Mouse (Mus musculus) Patski (cell line): ENCODE measurements at regions not wholly inside any gene's neighbourhood (a gene's known extent, or its start where the extent isn't known, plus 50 kb on each side); places are given as distances from the start of the nearest gene placed in this dataset.

Experiments used
- ATAC-seq: fragments of 100-300 bp; one replicate; pipeline ENCODE4 v1.8.0; 2021
- CTCF ChIA-PET: fragments of 350-600 bp; sonication (Branson Sonifier 250); formaldehyde crosslinking; loops from one replicate; lab custom pipeline; 2022; ENCODE audit warnings: inconsistent platforms; lab: Charles Lee
- POLR2A ChIA-PET: fragments of 350-600 bp; sonication (Branson Sonifier 250); formaldehyde crosslinking; loops from one replicate; lab custom pipeline; 2022; ENCODE audit warnings: antibody characterized with exemption, inconsistent platforms; lab: Charles Lee
- DNase-seq: peaks from one replicate; pipeline ENCODE4 v3.0.0-alpha.2; 2011; ENCODE audit warnings: low read depth, low spot score
- H3K27me3 ChIP-seq: fragments of 371-371 bp; one replicate; pipeline ENCODE4 v1.5.1; 2021
- CTCF ChIP-seq: fragments of 100-300 bp; IDR thresholded peaks from one replicate; pipeline ENCODE4 v1.5.1; 2021
- in situ Hi-C: fragments of 300-500 bp; cut with MboI; formaldehyde crosslinking; loops from 3 replicates; pipeline ENCODE4 v1.11.1; 2018; ENCODE audit warnings: low pct_unique_long_range_greater_than_20kb, mixed read lengths

DNA sequence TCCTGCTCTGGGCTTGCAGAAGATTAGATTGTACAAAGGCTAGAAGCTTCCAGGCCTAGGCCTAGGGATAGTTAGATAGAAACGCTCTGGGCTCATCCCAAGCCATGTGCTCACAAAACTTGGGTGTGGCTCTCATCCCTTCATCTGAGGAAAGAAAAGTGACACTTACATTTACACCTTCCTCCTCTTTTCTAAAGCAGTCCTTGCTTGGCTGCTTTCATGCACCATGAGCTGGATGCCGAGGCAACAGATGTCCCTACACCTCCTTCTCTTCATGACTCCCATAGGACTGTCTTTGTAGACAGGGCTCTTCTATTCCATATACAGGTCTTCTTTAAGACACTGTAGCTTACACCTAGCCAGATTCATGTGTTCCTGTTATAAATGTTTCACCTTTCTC lies 238.3 kb downstream of the Spry2 start:
- ATAC-seq = no peak
- no peak for TF ChIP-seq CTCF
- ChIA-PET POLR2A (interaction anchor here (0.6 kb wide), 1 partner anchor 36 kb away, joined by 3 read pairs; no protein-coding TSS in a partner anchor), CTCF (interaction anchor here (0.7 to 2.0 kb wide), 6 partner anchors 10 to 62 kb away, joined by 3 to 4 read pairs (median 3); no protein-coding TSS in a partner anchor)
- H3K27me3 ChIP-seq = no peaks in the 10 kb centered on the region
- in situ Hi-C loops = no loop called here
- DNase-seq = no peak

- DNase-seq (no peak), ATAC-seq (no peak)
- TF ChIP-seq CTCF = no peak
- in situ Hi-C loops = no loop called here
- CTCF ChIA-PET = no interaction called here
- POLR2A ChIA-PET = no interaction called here
- H3K27me3 ChIP-seq = no peaks in the 10 kb centered on the region
Measured at GRCm38 (mm10) chr14:105647166-105647565, 249.5 kb downstream of the Spry2 start.

- ATAC-seq (no peak), DNase-seq (no peak)
- in situ Hi-C loops = no loop called here
- ChIA-PET POLR2A (no interaction called here), CTCF (interaction anchor here (1.5 kb wide), 1 partner anchor 14 kb away, joined by 4 read pairs; no protein-coding TSS in a partner anchor)
- no peaks in the 10 kb centered on the region for H3K27me3 ChIP-seq
- TF ChIP-seq CTCF = no peak
Measured at GRCm38 (mm10) chr14:105644428-105644827, 252.2 kb downstream of the Spry2 start.

- CTCF ChIA-PET = interaction anchor here (1.2 to 1.5 kb wide), 3 partner anchors 9 to 15 kb away, joined by 3 to 4 read pairs (median 4); no protein-coding TSS in a partner anchor
- DNase-seq (no peak), ATAC-seq (no peak)
- no peak for TF ChIP-seq CTCF
- no peaks in the 10 kb centered on the region for H3K27me3 ChIP-seq
- POLR2A ChIA-PET = no interaction called here
- in situ Hi-C loops = no loop called here
Measured at GRCm38 (mm10) chr14:105643285-105643957, 253.2 kb downstream of the Spry2 start.

DNA sequence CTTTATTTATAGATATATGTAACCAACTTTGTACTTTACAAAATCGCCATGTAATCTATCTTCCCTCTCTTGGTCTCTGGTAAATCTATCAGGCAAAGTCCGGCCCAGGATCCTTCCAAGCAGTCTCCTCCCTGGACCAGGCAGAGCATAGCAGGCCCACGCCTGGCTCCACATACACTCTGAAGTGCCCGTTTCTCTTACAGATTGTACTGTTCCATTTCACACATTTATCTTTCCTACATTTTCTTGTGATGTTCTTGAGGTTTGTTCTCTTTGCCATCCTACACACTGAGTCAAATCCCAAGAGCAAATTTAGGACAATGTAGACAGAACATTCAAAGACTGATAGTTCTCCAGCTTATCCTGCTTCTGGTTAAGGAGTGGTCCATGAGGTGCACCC lies 264.3 kb downstream of the Spry2 start:
- no peak for TF ChIP-seq CTCF
- no peaks in the 10 kb centered on the region for H3K27me3 ChIP-seq
- POLR2A ChIA-PET = no interaction called here
- DNase-seq = no peak
- ATAC-seq = no peak
- CTCF ChIA-PET = no interaction called here
- in situ Hi-C loops = no loop called here

GRCm38 (mm10) chr14:105631681-105632031 lies 265.0 kb downstream of the Spry2 start:
- DNase-seq = no peak
- in situ Hi-C loops = no loop called here

DNA sequence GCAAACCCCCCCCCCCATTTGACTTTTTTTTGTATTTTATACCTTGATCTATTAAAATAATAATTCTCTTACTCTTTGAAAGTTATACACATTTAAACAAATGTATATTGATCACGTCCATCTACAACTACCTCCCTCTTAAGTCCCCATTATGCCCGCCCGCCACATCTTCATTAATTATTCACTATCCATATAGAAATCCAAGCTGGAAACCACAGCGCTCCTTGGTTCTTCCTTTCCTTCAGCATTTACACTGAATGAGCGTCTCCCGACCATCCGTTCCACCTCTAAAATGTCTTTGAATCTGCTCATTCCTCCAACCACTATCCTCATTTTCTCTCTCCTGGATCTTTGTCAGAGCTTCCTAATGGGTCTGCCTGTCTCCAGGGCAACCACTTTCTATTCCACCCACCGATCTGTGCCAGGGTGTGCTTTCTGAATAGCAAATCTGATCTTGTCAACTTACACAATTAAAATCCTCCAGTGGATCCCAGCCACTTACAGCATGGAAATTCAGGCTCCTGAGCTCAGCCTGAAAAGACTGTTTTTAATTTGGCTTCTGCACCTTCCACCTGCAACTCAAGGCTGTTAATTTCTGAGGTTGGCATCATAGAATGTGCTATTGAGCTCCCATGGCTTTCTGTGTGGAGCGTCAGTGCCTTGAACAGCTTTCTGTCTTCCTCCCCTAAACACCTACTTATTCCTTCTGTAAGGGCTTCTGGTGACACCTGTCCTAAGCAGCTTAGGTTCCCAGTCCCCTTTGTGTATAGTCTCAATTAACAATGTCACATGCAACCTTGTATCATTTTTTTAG lies 265.5 kb downstream of the Spry2 start:
- ChIA-PET POLR2A (no interaction called here), CTCF (interaction anchor here (0.8 kb wide), 1 partner anchor 27 kb away, joined by 3 read pairs; no protein-coding TSS in a partner anchor)
- in situ Hi-C loops = no loop called here
- DNase-seq (no peak), ATAC-seq (no peak)
- TF ChIP-seq CTCF = no peak
- H3K27me3 ChIP-seq = no peaks in the 10 kb centered on the region

More at GRCm38 (mm10) chr14:105631681-105632031, 265.0 kb downstream of the Spry2 start:
- H3K27me3 ChIP-seq = no peaks in the 10 kb centered on the region
- no peak for ATAC-seq
- TF ChIP-seq CTCF = no peak
- POLR2A ChIA-PET = no interaction called here
- CTCF ChIA-PET = interaction anchor here (0.8 kb wide), 1 partner anchor 26 kb away, joined by 3 read pairs; no protein-coding TSS in a partner anchor

DNA sequence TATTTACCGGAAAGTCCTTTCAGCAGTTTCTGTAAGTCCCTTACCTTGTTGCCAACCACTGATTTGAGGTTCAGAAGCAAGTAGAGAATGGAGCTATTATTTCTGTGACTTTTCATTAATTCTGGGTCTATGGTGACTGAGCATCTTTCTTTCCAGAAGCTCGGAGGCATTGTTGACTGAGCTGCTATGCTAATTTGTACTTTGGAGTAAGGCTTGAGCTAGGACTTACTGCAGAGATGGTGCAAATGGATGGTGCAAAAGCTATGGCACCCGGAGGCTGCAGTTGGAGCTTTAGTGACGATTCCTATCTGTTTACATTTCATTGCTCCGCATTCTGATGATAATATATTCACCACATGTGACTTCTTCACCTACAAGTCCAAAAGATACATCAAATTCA lies 266.2 kb downstream of the Spry2 start:
- in situ Hi-C loops = no loop called here
- ChIA-PET CTCF (no interaction called here), POLR2A (no interaction called here)
- no peak for DNase-seq
- no peak for TF ChIP-seq CTCF
- H3K27me3 ChIP-seq = no peaks in the 10 kb centered on the region
- no peak for ATAC-seq

DNA sequence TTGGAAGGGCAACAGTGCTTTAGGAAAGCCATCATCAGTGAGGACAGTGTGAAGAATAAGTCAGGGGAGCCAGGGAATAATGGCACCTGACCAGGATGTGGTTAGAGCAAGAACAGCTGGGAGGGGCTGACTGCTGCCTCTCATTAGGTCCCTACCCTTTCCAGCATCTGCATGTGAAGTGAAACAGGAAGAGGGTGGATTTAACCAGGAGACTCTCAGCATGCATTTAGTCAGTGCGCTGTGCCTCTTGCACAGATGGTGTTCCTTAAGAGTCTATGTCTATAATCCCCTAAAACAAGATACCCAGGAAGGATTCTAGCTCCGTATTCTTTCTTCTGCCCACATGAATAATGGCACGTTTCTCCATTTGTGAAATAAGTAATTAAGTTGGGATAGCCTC lies 267.9 kb downstream of the Spry2 start:
- ATAC-seq = no peak
- in situ Hi-C loops = no loop called here
- DNase-seq = no peak
- POLR2A ChIA-PET = no interaction called here
- TF ChIP-seq CTCF = no peak
- no peaks in the 10 kb centered on the region for H3K27me3 ChIP-seq
- CTCF ChIA-PET = no interaction called here

- ATAC-seq (no peak), DNase-seq (no peak)
- in situ Hi-C loops = loop anchor here (5.0 kb wide), 1 partner anchor 38 kb away; no protein-coding TSS in a partner anchor
- H3K27me3 ChIP-seq = no peaks in the 10 kb centered on the region
- POLR2A ChIA-PET = no interaction called here
- CTCF ChIA-PET = interaction anchor here (1.2 kb wide), 1 partner anchor 10 kb away, joined by 4 read pairs; no protein-coding TSS in a partner anchor
- no peak for TF ChIP-seq CTCF
Measured at GRCm38 (mm10) chr14:105624387-105624786, 272.2 kb downstream of the Spry2 start.

- ATAC-seq = no peak
- ChIA-PET CTCF (no interaction called here), POLR2A (no interaction called here)
- H3K27me3 ChIP-seq = no peaks in the 10 kb centered on the region
- TF ChIP-seq CTCF = no peak
- in situ Hi-C loops = loop anchor here (5.0 kb wide), 1 partner anchor 40 kb away; no protein-coding TSS in a partner anchor
- no peak for DNase-seq
Measured at GRCm38 (mm10) chr14:105622166-105622565, 274.5 kb downstream of the Spry2 start.
